ENCODE assay signal across 9 mouse cellular contexts in genomic region chr9:114564667-114565066, GRCm38 (mm10). TPM values are rescaled to one million over a fixed set of nuclear protein-coding genes. Genes with fewer than 3 reads are reported as not detected.
A peak's percentile ranks its signal among the peaks of the same experiment; 100 is the strongest.
DNase-seq lines count a peak whose midpoint lies in the region; ATAC-seq and TF ChIP-seq lines count a peak whose summit lies in the region.
"Had no signal": no experiment of that assay in that cellular context is flagged by ENCODE, and none has a peak within 500 bp of the region (broad histone marks: within the 10 kb centered on the region; RNA-seq: fewer than 3 reads in every experiment).

No protein-coding gene starts in this region.

- H3K4me3 ChIP-seq in heart, embryonic 12.5 days, result peak overlapping the region; percentile 57
- no peak overlapping the region for H3K4me3 ChIP-seq in heart, adult 2 months
- peak overlapping the region; percentile 48 for H3K4me3 ChIP-seq in hindbrain, postnatal 0 days (ENCODE audit: low read length)
- H3K4me3 ChIP-seq in midbrain, embryonic 15.5 days, result peak overlapping the region; percentile 67

- no peak for DNase-seq in heart, adult 2 months
- DNase-seq in embryo, embryonic 9.5 days (ENCODE audit: extremely low spot score), result peak; percentile 66
- no peak for DNase-seq in hindbrain, postnatal 0 days (ENCODE audit: low spot score)
- DNase-seq in left cerebral cortex, postnatal 36 days (ENCODE audit: low spot score in 2 of 2), result no peak
- no peak for DNase-seq in right cerebral cortex, postnatal 25 days
- no peak for DNase-seq in B cell, adult 2 months

- no peak for TF ChIP-seq POLR2A in heart, adult 2 months (IDR thresholded peaks at IDR 0.05; ENCODE audit: insufficient read depth, low read depth, low read length)

- H3K9me3 ChIP-seq in heart, embryonic 12.5 days (replicated peaks), result no peaks in the 10 kb centered on the region
- no peaks in the 10 kb centered on the region for H3K9me3 ChIP-seq in hindbrain, postnatal 0 days (ENCODE audit: low read length)
- no peaks in the 10 kb centered on the region for H3K9me3 ChIP-seq in midbrain, embryonic 15.5 days

- no peaks in the 10 kb centered on the region for H3K36me3 ChIP-seq in heart, embryonic 12.5 days
- no peaks in the 10 kb centered on the region for H3K36me3 ChIP-seq in heart, adult 2 months (ENCODE audit: control insufficient read depth, insufficient read depth, low read length)
- H3K36me3 ChIP-seq in hindbrain, postnatal 0 days (ENCODE audit: insufficient read depth, low read length), result no peaks in the 10 kb centered on the region
- H3K36me3 ChIP-seq in midbrain, embryonic 15.5 days (replicated peaks), result no peaks in the 10 kb centered on the region

- H3K79me2 ChIP-seq in heart, adult 2 months (replicated peaks; ENCODE audit: control insufficient read depth, insufficient read depth, low read length), result no peaks in the 10 kb centered on the region

- H3K27ac ChIP-seq in heart, embryonic 12.5 days (ENCODE audit: poor library complexity, severe bottlenecking), result no peak overlapping the region
- H3K27ac ChIP-seq in heart, adult 2 months, result no peak overlapping the region
- H3K27ac ChIP-seq in hindbrain, postnatal 0 days, result no peak overlapping the region
- no peak overlapping the region for H3K27ac ChIP-seq in midbrain, embryonic 15.5 days

- TF ChIP-seq EP300 in heart, adult 2 months (IDR thresholded peaks at IDR 0.05; ENCODE audit: insufficient read depth, low read depth, low read length), result no peak

- peak overlapping the region; percentile 64 for H3K9ac ChIP-seq in heart, embryonic 12.5 days
- no peak overlapping the region for H3K9ac ChIP-seq in heart, adult 2 months (ENCODE audit: low read depth, low read length)
- no peak overlapping the region for H3K9ac ChIP-seq in hindbrain, postnatal 0 days (replicated peaks; ENCODE audit: low read length)
- no peak overlapping the region for H3K9ac ChIP-seq in midbrain, embryonic 15.5 days

- peak overlapping the region; percentile 80 for H3K4me2 ChIP-seq in heart, embryonic 12.5 days
- H3K4me2 ChIP-seq in hindbrain, postnatal 0 days (ENCODE audit: low read depth, low read length), result peak overlapping the region; percentile 70
- peak overlapping the region; percentile 89 for H3K4me2 ChIP-seq in midbrain, embryonic 15.5 days

- ATAC-seq in heart, embryonic 12.5 days (ENCODE audit: insufficient number of reproducible peaks, low FRiP score), result no peak
- ATAC-seq in hindbrain, postnatal 0 days, result no peak
- no peak for ATAC-seq in midbrain, embryonic 15.5 days (replicated peaks)

- intact Hi-C loops in heart, adult 2 months (cut with DNase I), result no loop called here
- intact Hi-C loops in left cerebral cortex, postnatal 36 days (cut with DNase I), result no loop called here

- no peak for TF ChIP-seq CTCF in heart, adult 2 months (IDR thresholded peaks at IDR 0.05)
- TF ChIP-seq CTCF in hindbrain, postnatal 0 days (IDR thresholded peaks at IDR 0.05; ENCODE audit: low read depth), result no peak

- WGBS in heart, embryonic 12.5 days, result under 1% methylated on average over 10 of the region's 10 CpGs
- 8% methylated on average over 10 of the region's 10 CpGs for WGBS in heart, adult 2 months
- 2% methylated on average over 10 of the region's 10 CpGs for WGBS in hindbrain, postnatal 0 days
- WGBS in midbrain, embryonic 15.5 days, result under 1% methylated on average over 10 of the region's 10 CpGs

- H3K27me3 ChIP-seq in heart, embryonic 12.5 days (replicated peaks), result peaks cover 50% of the 10 kb centered on the region
- peaks cover 26% of the 10 kb centered on the region for H3K27me3 ChIP-seq in heart, adult 2 months (ENCODE audit: control insufficient read depth, insufficient read depth, low read length)
- peaks cover 48% of the 10 kb centered on the region for H3K27me3 ChIP-seq in hindbrain, postnatal 0 days (ENCODE audit: insufficient read depth, low read length)
- peaks cover 47% of the 10 kb centered on the region for H3K27me3 ChIP-seq in midbrain, embryonic 15.5 days (replicated peaks)

- peaks cover 25% of the 10 kb centered on the region for H3K4me1 ChIP-seq in heart, embryonic 12.5 days (replicated peaks)
- H3K4me1 ChIP-seq in heart, adult 2 months (ENCODE audit: control insufficient read depth, insufficient read depth, low read length), result no peaks in the 10 kb centered on the region
- H3K4me1 ChIP-seq in hindbrain, postnatal 0 days (ENCODE audit: insufficient read depth, low read length), result no peaks in the 10 kb centered on the region; the same call in 1 of the 2 replicates
- peaks cover 37% of the 10 kb centered on the region for H3K4me1 ChIP-seq in midbrain, embryonic 15.5 days

RNA-seq across cellular contexts. Expression of gene Trim71, which starts 0.5 kb away (rescaled TPM):
- polyA plus RNA-seq in heart, embryonic 12.5 days (2016; fragmentation: Nextera tagmentation; extraction: Ambion mirVana), result 0.40 and 0.63 TPM in 2 replicates
- total RNA-seq in heart, adult 2 months (2021), result not detected
- polyA plus RNA-seq in heart, adult 2 months (2012; rRNA removed), result not detected in 2 replicates
- 0.10 and 0.25 TPM in 2 replicates for total RNA-seq in hindbrain, postnatal 0 days (2014; rRNA removed)
- polyA plus RNA-seq in hindbrain, postnatal 0 days (2015; fragmentation: Nextera tagmentation; extraction: Ambion mirVana), result 0.20 and 0.24 TPM in 2 replicates
- 0.15 and 0.17 TPM in 2 replicates for polyA plus RNA-seq in midbrain, embryonic 15.5 days (2015; fragmentation: Nextera tagmentation; extraction: Ambion mirVana)
- total RNA-seq in left cerebral cortex, postnatal 36 days (2021), result under 1 TPM; 0.77 to 0.94 TPM

RNA-seq across cellular contexts. Expression of gene C130032M10Rik, which starts 49.2 kb away (rescaled TPM):
- polyA plus RNA-seq in heart, embryonic 12.5 days (2016; fragmentation: Nextera tagmentation; extraction: Ambion mirVana), result 0.64 and 1.3 TPM in 2 replicates
- total RNA-seq in heart, adult 2 months (2021), result not detected
- not detected in 2 replicates for polyA plus RNA-seq in heart, adult 2 months (2012; rRNA removed)
- total RNA-seq in hindbrain, postnatal 0 days (2014; rRNA removed), result not detected in 2 replicates
- not detected in 2 replicates for polyA plus RNA-seq in hindbrain, postnatal 0 days (2015; fragmentation: Nextera tagmentation; extraction: Ambion mirVana)
- polyA plus RNA-seq in midbrain, embryonic 15.5 days (2015; fragmentation: Nextera tagmentation; extraction: Ambion mirVana), result not detected in 2 replicates
- total RNA-seq in left cerebral cortex, postnatal 36 days (2021), result not detected
- total RNA-seq: layer of hippocampus, postnatal 14 days had no signal

RNA-seq across cellular contexts. Expression of gene Ccr4, which starts 60.0 kb away (rescaled TPM):
- not detected in 2 replicates for polyA plus RNA-seq in heart, embryonic 12.5 days (2016; fragmentation: Nextera tagmentation; extraction: Ambion mirVana)
- total RNA-seq in heart, adult 2 months (2021), result not detected
- not detected in 2 replicates for polyA plus RNA-seq in heart, adult 2 months (2012; rRNA removed)
- total RNA-seq in hindbrain, postnatal 0 days (2014; rRNA removed), result not detected in 2 replicates
- polyA plus RNA-seq in hindbrain, postnatal 0 days (2015; fragmentation: Nextera tagmentation; extraction: Ambion mirVana), result not detected in 2 replicates
- polyA plus RNA-seq in midbrain, embryonic 15.5 days (2015; fragmentation: Nextera tagmentation; extraction: Ambion mirVana), result not detected in 2 replicates
- total RNA-seq in left cerebral cortex, postnatal 36 days (2021), result not detected
- total RNA-seq: layer of hippocampus, postnatal 14 days had no signal
